Mouse (Mus musculus): ENCODE data around the gene Krtap15.

GRCm38 (mm10) chr16:88826978-88827377 lies 7.0 kb downstream of the Krtap15 start:
- no peak for TF ChIP-seq TAL1 (IDR thresholded peaks at IDR 0.05; ENCODE audit: low read length)
- no peak for TF ChIP-seq GATA1 (IDR thresholded peaks at IDR 0.05; ENCODE audit: low read length)

Measured in erythroblast, embryonic 14.5 days (primary cell).